Mouse (Mus musculus) MEL (cell line): Measurements from ENCODE around the gene Brsk2.

Experiments used
- CHD2 ChIP-seq: IDR thresholded peaks from 2 replicates; pipeline ENCODE4 v1.6.1; 2011; ENCODE audit warnings: low read length, improper control_type of control experiment
- CTCF ChIP-seq, 3 experiments: IDR thresholded peaks in 2 of 3; conservative IDR thresholded peaks in 1 of 3; 2 replicates each; pipeline ENCODE4 v1.5.1; 2011 to 2012; ENCODE audit warnings: low read length in 3 of 3, low read depth in 2 of 3, mild to moderate bottlenecking in 2 of 3, improper control_type of control experiment in 1 of 3, inconsistent platforms in 1 of 3, mixed read lengths in 1 of 3, moderate library complexity in 1 of 3; ENCODE audit not compliant: control insufficient read depth in 1 of 3, insufficient read depth in 1 of 3, poor library complexity in 1 of 3, severe bottlenecking in 1 of 3
- EP300 ChIP-seq, 2 experiments: IDR thresholded peaks; 2 replicates each; pipeline ENCODE4 v1.6.1; 2011; ENCODE audit warnings: improper control_type of control experiment in 2 of 2, low read length in 2 of 2, low read depth in 1 of 2, mild to moderate bottlenecking in 1 of 2
- GATA1 ChIP-seq: IDR thresholded peaks from 2 replicates; pipeline ENCODE4 v1.6.1; 2011; ENCODE audit warnings: low read depth, low read length, improper control_type of control experiment
- POLR2A ChIP-seq, 2 experiments: IDR thresholded peaks; 2 replicates each; pipeline ENCODE4 v1.6.1; 2011 to 2012; ENCODE audit warnings: low read length in 2 of 2, mild to moderate bottlenecking in 2 of 2, control low read depth in 1 of 2, improper control_type of control experiment in 1 of 2, low read depth in 1 of 2, moderate library complexity in 1 of 2; ENCODE audit not compliant: control insufficient read depth in 1 of 2, insufficient read depth in 1 of 2, poor library complexity in 1 of 2
- POLR2AphosphoS2 ChIP-seq: IDR thresholded peaks from 2 replicates; pipeline ENCODE4 v1.6.1; 2011; ENCODE audit warnings: low read length, improper control_type of control experiment

GRCm38 (mm10) chr7:141957524-141958051 is 8.0 kb downstream of the Brsk2 start:
- no peak for TF ChIP-seq CTCF (IDR thresholded peaks at IDR 0.05 in 2 of 3, conservative IDR thresholded peaks at IDR 0.05 in 1 of 3; ENCODE audit: control insufficient read depth in 1 of 3, insufficient read depth in 1 of 3, low read depth in 2 of 3, low read length in 3 of 3, poor library complexity in 1 of 3, severe bottlenecking in 1 of 3)
- TF ChIP-seq POLR2AphosphoS2: no peak
- TF ChIP-seq CHD2: no peak
- no peak for TF ChIP-seq POLR2A (IDR thresholded peaks at IDR 0.05; ENCODE audit: control insufficient read depth in 1 of 2, insufficient read depth in 1 of 2, low read depth in 1 of 2, low read length in 2 of 2, poor library complexity in 1 of 2)
- no peak for TF ChIP-seq EP300 (IDR thresholded peaks at IDR 0.05; ENCODE audit: low read depth in 1 of 2, low read length in 2 of 2)
- no peak for TF ChIP-seq GATA1
